Mouse (Mus musculus) midbrain, embryonic 10.5 days (tissue): ENCODE data around the gene Hsp90aa1. TPM values are rescaled to one million over a fixed set of nuclear protein-coding genes. Genes with fewer than 3 reads are reported as not detected.

Experiments used
- DNase-seq: peaks from one replicate; pipeline ENCODE4 v3.0.0-alpha.2; 2017; ENCODE audit warnings: low spot score
- H3K27ac ChIP-seq: fragments of 300-500 bp; sonication (generic); replicated peaks from 2 replicates; pipeline ENCODE4 v1.5.1; 2016; ENCODE audit warnings: mild to moderate bottlenecking
- H3K27me3 ChIP-seq: fragments of 300-500 bp; sonication (generic); 2 replicates; pipeline ENCODE4 v1.6.1; 2016; ENCODE audit warnings: low read depth, mild to moderate bottlenecking; ENCODE audit not compliant: poor library complexity, severe bottlenecking
- H3K36me3 ChIP-seq: fragments of 300-500 bp; sonication (generic); 2 replicates; pipeline ENCODE4 v1.6.1; 2016; ENCODE audit warnings: mild to moderate bottlenecking, moderate library complexity
- H3K4me1 ChIP-seq: fragments of 300-500 bp; sonication (generic); 2 replicates; pipeline ENCODE4 v1.6.1; 2016
- H3K4me3 ChIP-seq: fragments of 300-500 bp; sonication (generic); 2 replicates; pipeline ENCODE4 v1.5.1; 2016; ENCODE audit warnings: mild to moderate bottlenecking, moderate library complexity
- H3K9me3 ChIP-seq: fragments of 300-500 bp; sonication (generic); replicated peaks from 2 replicates; pipeline ENCODE4 v1.6.1; 2016; ENCODE audit warnings: mild to moderate bottlenecking
- WGBS: fragments of 180-500 bp; shearing (Covaris S2); methylation state at CpG from one replicate; pipeline ENCODE4 v1.1.7; 2016; 5-methylcytosine and 5-hydroxymethylcytosine counted together
- microRNA-seq: library from miRNA; unstranded; fragments of <30 nt; microRNA quantifications from one replicate; pipeline ENCODE4, GENCODE M21; 2017
- polyA plus RNA-seq: library from polyadenylated mRNA; unstranded; fragments of >200 nt; fragmentation: Nextera tagmentation; extraction: Ambion mirVana; gene quantifications from 2 replicates; pipeline ENCODE4 v1.2.1, GENCODE M21; 2016

Gene Hsp90aa1
- polyA plus RNA-seq, 1 experiment from 2014 or later, result 1,206 TPM

DNA sequence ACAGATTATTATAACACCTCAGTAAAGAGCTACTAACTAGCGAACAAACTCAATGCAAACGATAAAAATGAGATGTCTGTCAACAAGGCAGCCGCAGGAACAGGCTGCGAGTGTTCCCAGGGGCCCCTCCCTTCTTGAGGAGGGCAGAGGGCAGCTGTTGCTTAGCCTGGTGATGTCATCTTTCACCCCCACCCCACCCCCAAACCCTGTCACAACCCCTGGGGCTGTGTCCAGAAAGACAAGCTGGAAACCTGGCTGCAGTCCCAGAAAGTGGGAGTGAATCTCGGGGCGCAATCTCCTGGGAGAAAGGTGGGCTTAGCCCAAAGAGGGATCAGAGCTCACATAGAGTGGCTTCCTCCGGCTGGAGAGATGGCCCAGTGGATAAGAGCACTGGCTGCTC is 21.3 kb downstream of the Hsp90aa1 start:
- WGBS, result 70% methylated on average over 7 of the region's 7 CpGs
- Histone ChIP-seq H3K36me3 (peaks cover 14% of the 10 kb centered on the region), H3K9me3 (no peaks in the 10 kb centered on the region), H3K4me3 (no peak overlapping the region), H3K27me3 (no peaks in the 10 kb centered on the region), H3K27ac (no peak overlapping the region), H3K4me1 (peaks cover 4% of the 10 kb centered on the region)
- DNase-seq, result no peak

DNA sequence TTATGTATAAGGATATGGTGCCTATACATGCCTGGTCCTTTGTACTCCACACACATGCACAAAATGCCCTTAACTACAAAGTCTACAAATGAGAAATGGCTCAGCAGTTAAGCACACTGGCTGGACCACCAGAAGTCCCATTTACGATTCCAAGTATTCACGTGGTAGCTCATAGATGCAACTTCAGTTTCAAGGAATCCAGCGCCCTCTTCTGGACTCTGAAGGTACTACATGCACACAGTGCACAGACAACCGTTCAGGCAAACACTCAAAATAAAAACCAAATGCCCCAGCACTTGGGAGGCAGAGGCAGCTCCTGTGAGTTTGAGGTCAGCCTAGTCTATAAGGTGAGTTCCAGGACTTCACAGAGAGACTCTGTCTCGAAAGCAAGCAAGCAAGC is 28.3 kb downstream of the Hsp90aa1 start:
- no peaks in the 10 kb centered on the region for H3K9me3 ChIP-seq
- H3K4me3 ChIP-seq, result no peak overlapping the region
- H3K4me1 ChIP-seq, result no peaks in the 10 kb centered on the region
- no peak overlapping the region for H3K27ac ChIP-seq
- no peaks in the 10 kb centered on the region for H3K27me3 ChIP-seq
- DNase-seq, result no peak
- 51% methylated on average over 5 of the region's 5 CpGs for WGBS
- peaks cover 18% of the 10 kb centered on the region for H3K36me3 ChIP-seq

DNA sequence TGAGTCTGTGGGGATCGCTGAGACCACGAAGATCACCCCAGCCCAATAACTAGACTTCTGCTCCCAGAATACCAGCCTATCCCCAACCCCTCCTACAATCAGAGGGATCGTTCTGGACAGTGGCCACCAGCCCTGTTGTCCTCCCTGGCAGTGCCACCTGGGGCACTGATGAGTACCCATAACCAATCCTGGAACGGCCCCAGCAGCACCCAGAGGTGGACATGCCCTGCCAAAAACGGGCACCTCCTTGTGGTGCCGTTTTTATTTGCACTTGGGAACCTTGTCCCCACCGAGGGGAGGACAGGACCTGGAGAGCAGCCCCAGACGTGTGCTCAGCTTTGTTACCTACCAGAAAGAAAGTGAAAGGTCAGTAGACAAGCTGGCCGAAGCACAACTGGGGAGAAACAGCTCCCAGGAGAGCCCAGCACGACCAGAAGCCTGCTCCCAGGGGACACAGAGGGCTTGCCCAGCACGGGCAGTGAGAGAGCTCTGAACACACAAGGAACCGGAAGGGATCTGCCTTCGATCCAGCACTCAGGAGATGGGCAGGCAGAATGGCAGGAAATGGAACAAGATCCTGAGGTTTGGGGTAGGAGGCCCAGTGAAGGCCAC is 35.0 kb downstream of the Hsp90aa1 start:
- no peaks in the 10 kb centered on the region for H3K4me1 ChIP-seq
- no peak overlapping the region for H3K27ac ChIP-seq
- no peak overlapping the region for H3K4me3 ChIP-seq
- H3K9me3 ChIP-seq, result no peaks in the 10 kb centered on the region
- peaks cover 84% of the 10 kb centered on the region for H3K36me3 ChIP-seq
- WGBS, result 88% methylated on average over 13 of the region's 13 CpGs
- DNase-seq, result no peak
- H3K27me3 ChIP-seq, result no peaks in the 10 kb centered on the region

GRCm38 (mm10) chr12:110661746-110662145 is 40.8 kb downstream of the Hsp90aa1 start:
- Histone ChIP-seq H3K27me3 (no peaks in the 10 kb centered on the region), H3K27ac (no peak overlapping the region), H3K36me3 (peaks cover 100% of the 10 kb centered on the region), H3K9me3 (no peaks in the 10 kb centered on the region), H3K4me1 (no peaks in the 10 kb centered on the region), H3K4me3 (no peak overlapping the region)
- no peak for DNase-seq
- WGBS, result 96% methylated on average over 14 of the region's 14 CpGs

DNA sequence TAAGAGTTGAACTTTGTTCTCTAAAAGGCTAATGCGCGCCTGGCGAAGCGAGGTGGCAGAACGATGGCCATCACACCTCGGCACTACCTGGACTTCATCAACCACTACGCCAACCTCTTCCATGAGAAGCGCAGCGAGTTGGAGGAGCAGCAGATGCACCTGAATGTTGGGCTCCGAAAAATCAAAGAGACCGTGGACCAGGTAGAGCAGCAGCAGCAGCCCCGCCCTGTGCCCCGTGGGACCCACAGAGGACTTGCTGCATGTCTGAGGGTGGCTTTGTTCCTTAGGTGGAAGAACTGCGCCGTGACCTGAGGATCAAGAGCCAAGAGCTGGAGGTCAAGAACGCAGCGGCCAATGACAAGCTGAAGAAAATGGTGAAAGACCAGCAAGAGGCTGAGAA is 51.1 kb downstream of the Hsp90aa1 start:
- Histone ChIP-seq H3K27me3 (no peaks in the 10 kb centered on the region), H3K9me3 (no peaks in the 10 kb centered on the region), H3K4me3 (no peak overlapping the region), H3K4me1 (no peaks in the 10 kb centered on the region), H3K36me3 (peaks cover 100% of the 10 kb centered on the region), H3K27ac (no peak overlapping the region)
- WGBS, result 96% methylated on average over 17 of the region's 17 CpGs
- DNase-seq, result no peak

- no peaks in the 10 kb centered on the region for H3K4me1 ChIP-seq
- H3K27ac ChIP-seq, result no peak overlapping the region
- WGBS, result 86% methylated on average over 8 of the region's 8 CpGs
- no peaks in the 10 kb centered on the region for H3K27me3 ChIP-seq
- no peaks in the 10 kb centered on the region for H3K9me3 ChIP-seq
- peaks cover 100% of the 10 kb centered on the region for H3K36me3 ChIP-seq
- DNase-seq, result no peak
- no peak overlapping the region for H3K4me3 ChIP-seq
These were observed 52.3 kb downstream of the Hsp90aa1 start for GRCm38 (mm10) chr12:110650241-110650641.

Small RNAs within 50 kb of the gene (microRNA-seq; reads per million reads assigned to microRNA genes)
- not detected for gene Gm27299

Other genes starting within 250 kb of the Hsp90aa1 start
- 58.9 and 71.5 TPM in 2 replicates for gene Dync1h1, start 101.3 kb downstream of the Hsp90aa1 start, polyA plus RNA-seq
- gene 1700001K19Rik, start 20.1 kb downstream of the Hsp90aa1 start, polyA plus RNA-seq, result not detected in 2 replicates
- 22.6 and 27.9 TPM in 2 replicates for gene Wdr20, start 35.2 kb upstream of the Hsp90aa1 start, polyA plus RNA-seq
- 10.1 and 11.7 TPM in 2 replicates for gene Mok, start 138.2 kb upstream of the Hsp90aa1 start, polyA plus RNA-seq
- 4.8 and 5.4 TPM in 2 replicates for gene Zfp839, start 147.5 kb upstream of the Hsp90aa1 start, polyA plus RNA-seq
- 81.7 and 95.6 TPM in 2 replicates for gene Cinp, start 186.4 kb upstream of the Hsp90aa1 start, polyA plus RNA-seq
- 5.3 and 6.7 TPM in 2 replicates for gene Tecpr2, start 186.5 kb upstream of the Hsp90aa1 start, polyA plus RNA-seq